Mouse (Mus musculus) bone marrow macrophage, adult 2 months (primary cell): ENCODE results near the gene Ldah.

Experiments used
- CTCF ChIP-seq: IDR thresholded peaks from 2 replicates; pipeline ENCODE4 v1.5.1; 2012; ENCODE audit warnings: low read depth, mild to moderate bottlenecking, low read length, moderate library complexity
- POLR2A ChIP-seq: IDR thresholded peaks from 2 replicates; pipeline ENCODE4 v1.6.1; 2012; ENCODE audit warnings: mild to moderate bottlenecking, low read depth, low read length, borderline replicate concordance

DNA sequence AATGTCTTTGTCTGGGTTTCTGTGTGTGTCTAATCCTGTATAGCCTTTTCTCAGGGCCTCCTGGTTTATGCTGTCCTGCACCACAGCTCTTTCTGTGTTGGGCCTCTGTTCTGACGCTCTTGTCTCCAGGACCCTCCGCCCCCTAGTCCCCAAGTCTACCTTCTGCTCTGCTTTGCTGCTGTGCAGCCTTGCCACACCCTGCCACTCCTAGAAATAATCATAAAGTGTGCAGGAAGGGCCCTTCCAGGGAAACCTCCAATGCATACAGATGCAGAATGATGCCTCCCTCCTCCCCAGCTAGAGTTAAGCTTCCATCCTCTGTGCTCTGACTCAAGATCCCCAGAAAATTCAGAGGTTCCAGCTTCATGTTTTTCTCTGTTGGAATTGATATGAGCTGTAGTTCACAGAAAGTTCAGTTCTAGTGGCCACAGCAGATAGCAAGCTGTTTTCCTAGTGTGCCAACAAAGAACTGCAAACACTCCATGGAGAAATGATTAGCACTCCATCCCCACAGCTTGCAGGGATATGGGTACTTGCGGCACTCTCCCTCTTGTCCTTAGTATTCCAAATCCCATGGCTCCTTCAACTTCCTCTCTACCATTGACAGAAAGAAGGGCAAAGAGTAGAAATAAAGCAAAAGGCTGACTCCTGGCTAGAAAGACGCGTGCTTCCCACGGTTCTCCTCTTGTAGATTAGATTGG is 65.7 kb downstream of the Ldah start:
- no peak for TF ChIP-seq POLR2A
- no peak for TF ChIP-seq CTCF
